Mouse (Mus musculus) layer of hippocampus, postnatal 36 days (tissue): ENCODE measurements around the gene Cuta. TPM values are rescaled to one million over a fixed set of nuclear protein-coding genes. Genes with fewer than 3 reads are reported as not detected.
A peak's percentile ranks its signal among the peaks of the same experiment; 100 is the strongest.
"Not testable (repeated sequence)": the region's sequence is repeated elsewhere in the genome, so short reads cannot be mapped to it uniquely, and the experiment has no call there.

Experiments
- DNase-seq, 2 experiments: peaks; one replicate each; pipeline ENCODE4 v3.0.0; 2022
- total RNA-seq, 2 experiments: library from RNA; stranded (reverse); gene quantifications; 2 replicates each; pipeline ENCODE4 v1.2.3; 2021

Cuta gene
- 100 to 1,000 TPM in 1 of 2 experiments, 10 to 100 TPM in 1; 99.3 to 104 TPM for total RNA-seq

DNA sequence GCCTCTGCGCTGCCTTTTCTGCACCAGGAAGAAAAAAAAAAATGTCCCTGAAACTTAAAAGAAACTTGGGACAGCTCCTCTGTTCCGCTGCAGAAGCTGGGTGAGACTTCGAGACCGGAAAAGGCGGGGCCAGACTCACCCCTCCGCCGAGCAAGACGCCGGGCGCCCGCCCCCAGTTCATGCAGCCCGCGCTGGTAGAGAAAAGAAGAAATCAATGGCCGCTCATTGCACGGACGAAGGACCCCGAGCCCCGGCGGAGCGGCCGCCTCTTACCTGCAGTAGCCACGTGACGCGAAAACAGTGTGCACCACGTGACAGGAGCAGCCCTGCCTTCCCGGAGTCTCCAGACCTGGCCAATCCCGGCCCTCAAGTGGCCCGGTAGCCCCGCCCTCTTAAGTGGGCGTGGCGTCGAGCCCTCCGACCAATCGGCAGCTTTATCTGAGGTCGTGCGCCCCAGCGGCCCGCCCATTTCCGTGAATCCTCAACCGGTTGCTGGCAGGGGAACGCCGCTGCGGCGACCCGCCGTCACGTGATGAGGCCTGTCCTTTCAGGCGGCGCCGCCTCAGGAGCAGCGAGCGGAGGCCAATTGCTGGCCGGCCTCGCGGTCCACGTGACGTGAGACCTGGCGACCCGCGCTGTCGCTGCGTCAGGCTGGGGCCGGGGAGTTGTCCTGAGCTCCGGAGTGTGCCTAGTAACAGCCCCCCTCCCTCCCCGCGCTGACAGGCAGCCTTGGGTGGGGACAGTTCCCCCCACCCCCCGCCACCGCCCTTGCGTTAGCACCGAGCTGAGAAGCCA, at the start of gene Cuta:
Cuta (minus strand) TSS at position 392 of the 795 bp plus-strand sequence.
- peak; percentile 99 to 100 for DNase-seq

DNA sequence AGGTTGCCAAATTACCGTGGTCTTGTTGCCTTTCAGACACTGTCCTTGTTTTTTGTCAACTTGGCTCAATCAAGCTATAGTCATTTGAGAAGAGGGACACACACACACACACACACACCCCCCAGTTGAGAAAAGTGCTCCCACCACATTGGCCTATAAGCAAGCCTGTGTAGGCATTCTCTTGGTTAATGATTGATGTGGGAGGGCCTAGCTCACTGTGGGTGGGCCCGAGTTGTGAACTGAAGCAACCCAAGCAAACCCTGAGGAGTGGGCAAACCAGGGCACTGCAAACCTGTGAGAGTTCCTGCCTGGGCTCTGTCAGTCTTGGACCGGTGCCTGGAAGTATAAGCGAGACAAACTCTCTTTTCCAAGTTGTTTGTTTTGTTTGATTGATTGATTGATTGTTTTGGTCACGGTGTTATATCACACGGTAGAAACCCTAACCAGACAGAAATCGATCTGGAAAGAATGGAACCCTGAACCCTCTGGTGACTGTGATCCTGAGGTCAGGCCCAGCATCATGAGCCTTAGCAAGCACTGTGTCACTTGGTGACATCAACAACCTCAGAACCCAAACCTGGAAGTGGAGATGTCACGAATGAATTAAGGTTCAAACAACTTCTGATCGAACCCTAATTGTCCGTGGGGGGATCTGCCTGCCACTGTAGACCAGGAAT, 46.3 kb upstream of the Cuta start:
- DNase-seq: no peak

DNA sequence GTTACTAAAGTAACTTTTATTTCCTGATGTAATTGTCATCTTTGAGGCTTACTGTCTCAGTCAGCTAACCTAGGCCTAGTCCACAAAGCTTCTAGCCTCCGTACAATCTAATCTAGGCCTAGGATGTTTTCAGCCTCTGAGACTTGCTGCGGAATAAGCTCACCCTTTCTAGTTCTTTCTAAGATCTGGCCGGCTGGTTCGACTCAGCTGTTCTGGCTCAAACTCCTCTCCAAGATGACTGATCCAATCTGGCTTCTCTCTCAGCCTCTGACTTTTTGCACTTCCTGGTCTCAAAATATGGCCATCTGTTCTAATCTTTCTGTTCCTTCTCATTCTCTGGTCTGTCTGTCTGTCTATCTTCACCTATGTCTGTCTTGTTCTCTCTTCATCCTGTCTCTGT, 44.0 kb upstream of the Cuta start:
- no peak for DNase-seq

DNA sequence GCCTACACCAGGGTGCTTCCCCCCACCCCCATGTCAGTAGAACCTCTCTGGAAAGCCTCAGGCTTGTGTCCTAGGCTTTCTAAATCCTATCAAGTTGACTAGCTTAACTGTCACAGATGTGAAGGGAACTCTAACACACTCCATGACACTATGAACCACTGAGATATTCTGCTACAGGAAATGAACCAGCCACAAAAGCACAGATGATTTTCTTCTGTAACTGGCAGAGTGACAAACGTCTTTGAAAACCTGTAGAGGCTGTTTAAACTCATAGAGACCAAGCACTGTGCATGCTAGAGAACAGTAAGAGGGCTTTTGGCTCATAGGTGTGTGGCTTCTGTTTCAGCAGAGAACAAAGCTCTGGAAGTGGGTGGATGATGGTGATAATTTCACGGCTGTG, 41.7 kb upstream of the Cuta start:
- DNase-seq: no peak

DNA sequence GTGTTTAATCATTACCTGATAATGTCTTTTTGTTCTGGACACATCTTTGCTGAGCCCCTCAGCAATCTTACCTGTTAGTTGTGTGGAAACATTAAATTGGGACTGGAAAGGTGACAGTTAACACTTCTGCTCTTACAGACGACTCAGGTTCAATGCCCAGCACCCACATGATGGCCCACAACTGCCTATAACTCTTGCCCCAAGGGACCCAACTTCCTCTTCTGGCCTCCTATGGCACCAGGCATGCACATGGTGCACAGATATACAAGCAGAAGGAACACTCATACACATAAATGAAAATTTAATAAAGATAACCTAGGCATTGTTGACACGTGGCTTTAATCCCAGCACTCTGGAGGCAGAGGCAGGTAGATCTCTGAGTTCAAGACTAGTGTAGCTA, 40.1 kb upstream of the Cuta start:
- DNase-seq: no peak

DNA sequence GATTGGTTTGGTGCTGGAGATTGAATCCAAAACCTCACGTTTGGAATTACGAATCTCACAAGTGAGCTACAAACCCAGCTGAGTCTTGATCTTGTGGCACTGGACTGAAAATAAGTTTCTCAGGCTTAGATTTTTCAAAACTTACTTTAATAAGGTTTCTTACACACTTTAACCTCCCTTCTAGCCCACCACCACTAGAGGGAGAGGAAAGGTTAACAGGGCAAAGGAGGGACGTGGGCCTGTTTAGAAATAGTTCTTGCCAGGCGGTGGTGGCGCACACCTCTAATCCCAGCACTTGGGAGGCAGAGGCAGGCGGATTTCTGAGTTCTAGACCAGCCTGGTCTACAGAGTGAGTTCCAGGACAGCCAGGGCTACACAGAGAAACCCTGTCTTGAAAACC, 38.0 kb upstream of the Cuta start:
- not testable (repeated sequence) for DNase-seq

DNA sequence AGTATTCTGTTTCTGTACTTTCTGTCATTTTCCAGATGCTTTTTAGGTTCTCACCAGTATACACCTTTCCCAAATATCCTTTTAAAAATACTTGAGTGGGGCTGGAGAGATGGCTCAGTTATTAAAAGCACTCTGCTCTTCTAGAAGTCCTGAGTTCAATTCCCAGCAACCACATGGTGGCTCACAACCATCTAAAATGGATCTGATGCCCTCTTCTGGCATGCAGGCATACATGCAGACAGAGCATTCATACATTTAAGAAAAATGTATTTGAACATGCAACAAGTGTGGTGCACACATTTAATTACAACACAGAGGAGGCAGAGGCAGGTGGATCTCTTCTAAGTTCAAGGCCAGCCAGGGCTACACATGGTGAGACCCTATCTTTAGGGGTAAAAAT, 36.0 kb upstream of the Cuta start:
- no peak for DNase-seq

DNA sequence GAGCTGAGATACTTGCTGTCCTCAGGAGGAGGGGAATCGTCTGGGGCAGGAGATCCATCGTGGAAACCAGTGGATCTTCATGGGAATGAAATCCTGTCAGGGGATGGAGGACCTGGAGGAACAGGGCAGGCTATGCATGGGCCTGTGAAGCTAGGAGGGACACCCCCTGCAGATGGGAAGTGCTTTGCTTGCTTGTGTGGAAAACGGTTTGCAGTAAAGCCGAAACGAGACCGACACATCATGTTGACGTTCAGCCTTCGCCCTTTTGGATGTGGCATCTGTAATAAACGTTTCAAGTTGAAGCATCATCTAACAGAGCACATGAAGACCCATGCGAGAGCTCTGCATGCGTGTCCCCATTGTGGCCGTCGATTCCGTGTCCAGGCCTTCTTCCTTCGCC, 35.2 kb upstream of the Cuta start:
- no peak for DNase-seq

DNA sequence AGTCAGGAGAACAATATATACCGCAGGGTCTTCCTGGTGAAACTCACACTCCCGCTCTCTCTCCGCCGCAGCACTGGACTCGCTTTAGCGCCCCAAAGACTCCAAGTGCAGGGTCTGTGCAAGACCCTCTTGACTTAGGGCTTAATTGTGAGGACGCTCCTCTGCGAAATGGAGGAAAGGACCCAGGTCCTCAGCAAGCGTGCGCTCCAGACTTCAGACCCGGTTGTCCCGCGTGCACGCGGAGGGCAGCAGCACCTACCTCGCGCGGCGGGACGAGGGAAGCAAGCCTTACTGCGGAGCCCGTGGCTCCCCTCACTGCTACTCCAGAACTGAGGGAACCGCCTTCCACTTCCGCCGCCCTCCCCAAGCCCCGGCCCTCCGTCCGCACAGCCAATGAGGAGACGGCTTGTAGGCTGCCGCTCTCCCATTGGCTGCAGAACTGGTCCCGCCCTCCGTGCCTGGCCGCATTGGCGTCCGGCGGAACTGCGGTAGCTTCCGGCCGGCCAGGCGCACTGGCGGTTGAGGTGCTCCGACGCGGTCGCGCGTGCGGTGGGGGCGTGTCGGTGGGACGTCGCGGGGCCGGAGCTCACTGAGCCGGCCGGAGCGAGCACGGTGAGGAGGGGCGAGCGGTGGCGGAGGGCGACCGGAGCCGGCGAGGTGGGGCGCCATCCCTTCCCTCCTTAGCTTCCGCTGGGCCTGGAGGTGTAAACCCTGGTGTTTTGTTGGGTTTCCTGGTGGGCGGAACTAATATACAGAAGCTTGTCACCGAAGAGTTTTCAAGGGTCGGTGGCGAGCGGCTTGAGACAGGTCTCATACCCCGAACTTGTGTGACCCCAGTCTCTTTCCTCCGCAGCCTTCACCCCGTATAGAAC, 33.6 kb upstream of the Cuta start, which contains the start of gene Zbtb9:
Zbtb9 (plus strand) TSS at position 465 of the 872 bp plus-strand sequence.
- DNase-seq: peak; percentile 96

DNA sequence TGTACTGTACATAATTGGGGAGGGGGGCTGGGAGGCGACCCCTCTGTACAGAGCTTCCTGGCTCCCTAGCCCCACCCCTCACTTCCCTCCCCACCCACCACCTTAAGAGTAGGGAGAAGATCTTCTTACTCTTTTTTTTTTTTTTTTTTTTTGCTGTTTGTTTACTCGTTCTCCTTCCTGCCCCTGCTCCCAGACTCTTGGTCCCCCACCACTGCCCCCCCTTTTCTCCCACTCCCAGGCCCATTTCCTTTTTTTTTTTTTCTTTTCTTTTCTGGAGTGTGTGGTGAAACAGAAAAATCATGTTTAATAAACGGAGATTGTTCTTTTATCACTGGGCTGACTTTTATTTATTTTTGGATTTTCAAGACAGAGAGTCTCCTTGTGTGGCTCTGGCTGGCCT, 32.7 kb upstream of the Cuta start:
- no peak for DNase-seq

DNA sequence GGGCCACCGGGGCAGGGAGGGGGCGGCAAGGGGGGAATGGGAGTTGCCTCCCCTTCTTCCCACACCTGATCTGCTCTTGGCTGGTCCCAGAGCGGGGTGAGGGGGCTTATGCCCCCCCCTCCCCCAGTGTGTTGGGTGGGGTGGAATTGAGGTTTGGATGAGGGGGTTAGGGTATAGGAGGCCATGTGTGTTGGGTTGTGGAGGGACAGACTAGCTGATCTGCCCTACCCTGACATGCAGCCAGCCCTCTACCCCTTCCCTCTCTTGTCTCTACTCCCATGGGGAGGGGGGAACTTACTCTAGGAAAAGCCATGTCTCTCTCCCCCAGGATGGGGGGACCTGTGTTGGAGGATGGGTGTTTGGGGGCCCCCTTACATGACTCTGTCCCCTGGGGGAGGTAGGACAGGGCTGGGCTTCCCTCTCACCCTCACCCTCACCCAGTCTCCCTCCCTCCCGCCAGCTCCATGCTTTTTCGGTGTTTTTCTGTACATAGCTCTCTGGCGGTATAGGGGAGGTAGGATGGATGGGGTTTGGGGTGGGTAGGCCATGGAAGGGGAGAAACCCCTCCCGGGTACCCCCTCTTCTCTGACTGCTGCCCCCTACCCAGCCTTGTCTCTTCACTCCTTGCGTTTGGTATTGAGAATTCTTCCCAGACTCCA, 32.0 kb upstream of the Cuta start:
- no peak for DNase-seq

DNA sequence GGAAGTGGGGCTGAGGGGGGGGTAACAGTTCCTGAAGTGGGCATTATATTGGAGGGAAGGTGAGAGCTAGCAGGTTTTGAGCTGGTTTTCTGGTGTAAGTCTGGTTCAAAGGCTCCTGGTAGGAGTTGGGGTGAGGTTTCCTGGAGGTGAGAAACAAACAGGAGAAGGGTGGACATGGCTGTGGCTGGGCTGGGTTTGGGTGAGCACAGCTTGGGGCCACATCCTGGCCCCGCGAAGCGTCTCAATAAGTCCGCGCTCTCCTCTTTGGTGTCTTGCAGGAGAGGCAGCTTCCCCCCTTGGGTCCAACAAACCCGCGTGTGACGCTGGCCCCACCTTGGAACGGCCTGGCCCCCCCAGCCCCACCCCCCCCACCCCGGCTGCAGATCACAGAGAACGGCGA, 30.9 kb upstream of the Cuta start:
- DNase-seq: no peak

DNA sequence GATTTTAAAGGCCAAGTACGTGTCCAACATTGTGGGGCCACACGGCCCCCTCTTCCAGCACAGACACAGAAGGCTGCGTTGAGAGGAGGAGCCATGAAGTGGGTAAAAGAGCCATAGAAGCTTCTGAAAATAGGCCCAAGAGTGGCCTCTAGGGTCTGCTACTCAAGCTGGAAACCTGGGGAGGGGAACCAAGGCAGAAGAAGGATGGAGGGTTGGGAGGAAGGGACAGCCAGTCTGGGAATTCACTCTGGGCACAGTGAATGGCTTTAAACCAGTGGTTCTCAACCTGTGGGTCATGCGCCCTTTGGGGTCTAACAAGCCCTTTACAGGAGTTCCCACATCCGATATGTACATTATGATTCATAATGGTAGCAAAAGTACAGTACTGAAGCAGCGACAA, 29.9 kb upstream of the Cuta start:
- DNase-seq: no peak

DNA sequence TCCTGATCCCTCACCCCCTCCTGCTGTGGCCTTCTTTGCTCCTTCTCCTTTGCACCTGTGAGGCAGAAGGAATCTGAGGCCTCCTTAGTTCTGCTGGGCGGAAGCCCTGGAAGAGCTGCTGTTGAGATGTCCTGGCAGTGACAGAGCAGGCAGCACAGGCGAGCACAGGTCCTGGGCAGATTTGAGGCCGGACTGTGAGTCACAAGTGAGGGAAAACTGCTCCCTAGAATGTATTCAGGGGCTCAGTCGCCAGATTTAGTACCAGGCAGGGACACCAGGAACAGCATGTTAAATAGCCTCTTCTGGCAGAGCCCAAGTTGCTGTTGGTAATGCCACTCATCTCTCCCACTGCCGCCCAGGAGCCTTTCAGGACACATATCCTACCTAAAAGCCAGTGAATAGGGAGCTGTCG, 28.8 kb upstream of the Cuta start:
- DNase-seq: no peak

DNA sequence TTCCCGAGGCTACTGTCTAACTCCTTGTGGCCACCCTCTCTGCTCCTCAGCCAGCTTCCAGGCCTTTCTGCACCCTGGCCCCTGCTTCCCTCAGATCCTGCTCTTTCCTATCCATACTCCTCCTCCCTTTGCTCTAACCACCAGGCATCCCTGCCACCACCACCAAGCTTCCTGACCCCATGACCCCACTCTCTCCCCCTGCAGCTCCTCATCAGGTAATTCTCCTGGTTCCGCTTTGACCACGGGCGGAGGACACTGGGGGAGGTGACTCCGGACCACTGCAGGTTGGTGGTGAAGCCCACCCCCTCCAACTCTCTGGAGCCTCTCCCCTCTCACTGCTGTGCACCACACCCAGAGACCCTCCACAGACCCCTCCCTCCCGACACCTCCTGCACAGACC, 28.1 kb upstream of the Cuta start:
- no peak for DNase-seq

DNA sequence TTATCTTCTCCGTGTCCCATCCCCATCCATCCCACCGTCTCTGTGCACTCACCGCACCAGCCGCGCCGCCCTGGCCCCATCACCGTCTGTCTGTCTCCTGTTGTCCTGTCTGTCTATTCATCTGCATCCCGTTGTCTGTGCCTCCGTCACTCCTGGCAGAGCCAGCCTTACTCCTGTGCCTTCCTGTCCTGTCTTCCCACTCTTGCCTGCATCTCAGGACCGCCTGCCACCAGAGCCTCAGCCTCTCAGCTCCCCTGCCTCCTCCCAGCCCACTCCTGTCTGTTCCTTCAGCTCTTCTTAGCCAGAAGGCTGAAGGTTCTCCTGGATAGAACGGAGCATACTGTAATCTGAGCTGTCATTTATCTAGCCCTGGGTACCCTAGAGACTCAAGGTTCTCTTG, 27.6 kb upstream of the Cuta start:
- DNase-seq: no peak

DNA sequence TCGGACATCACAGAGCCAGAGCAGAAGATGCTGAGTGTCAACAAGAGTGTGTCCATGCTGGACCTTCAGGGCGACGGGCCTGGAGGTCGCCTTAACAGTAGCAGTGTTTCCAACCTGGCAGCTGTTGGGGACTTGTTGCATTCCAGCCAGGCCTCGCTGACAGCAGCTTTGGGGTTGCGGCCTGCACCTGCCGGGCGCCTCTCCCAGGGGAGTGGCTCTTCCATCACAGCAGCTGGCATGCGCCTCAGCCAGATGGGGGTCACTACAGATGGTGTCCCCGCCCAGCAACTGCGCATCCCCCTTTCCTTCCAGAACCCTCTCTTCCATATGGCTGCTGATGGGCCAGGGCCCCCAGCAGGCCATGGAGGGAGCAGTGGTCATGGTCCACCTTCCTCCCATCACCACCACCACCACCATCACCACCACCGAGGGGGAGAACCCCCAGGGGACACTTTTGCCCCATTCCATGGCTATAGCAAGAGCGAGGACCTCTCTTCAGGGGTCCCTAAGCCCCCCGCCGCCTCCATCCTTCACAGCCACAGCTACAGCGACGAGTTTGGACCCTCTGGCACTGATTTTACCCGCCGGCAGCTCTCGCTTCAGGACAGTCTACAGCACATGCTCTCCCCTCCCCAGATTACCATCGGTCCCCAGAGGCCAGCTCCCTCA, 22.3 kb upstream of the Cuta start:
- peak in 1 of 2 experiments; percentile 3 for DNase-seq

DNA sequence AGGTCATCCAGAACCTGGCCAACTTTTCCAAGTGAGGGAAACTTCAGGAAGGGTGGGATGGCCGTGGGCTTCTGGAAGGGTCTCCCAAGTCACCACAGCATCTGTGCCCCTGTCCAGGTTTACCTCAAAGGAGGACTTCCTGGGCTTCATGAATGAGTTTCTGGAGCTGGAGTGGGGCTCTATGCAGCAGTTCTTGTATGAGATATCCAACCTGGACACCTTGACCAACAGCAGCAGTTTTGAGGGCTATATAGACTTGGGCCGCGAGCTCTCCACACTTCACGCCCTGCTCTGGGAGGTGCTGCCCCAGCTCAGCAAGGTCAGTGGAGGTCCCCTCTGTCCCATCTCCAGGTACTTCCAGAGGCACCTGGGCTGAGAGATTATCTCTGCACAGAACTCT, 20.4 kb upstream of the Cuta start:
- DNase-seq: no peak

DNA sequence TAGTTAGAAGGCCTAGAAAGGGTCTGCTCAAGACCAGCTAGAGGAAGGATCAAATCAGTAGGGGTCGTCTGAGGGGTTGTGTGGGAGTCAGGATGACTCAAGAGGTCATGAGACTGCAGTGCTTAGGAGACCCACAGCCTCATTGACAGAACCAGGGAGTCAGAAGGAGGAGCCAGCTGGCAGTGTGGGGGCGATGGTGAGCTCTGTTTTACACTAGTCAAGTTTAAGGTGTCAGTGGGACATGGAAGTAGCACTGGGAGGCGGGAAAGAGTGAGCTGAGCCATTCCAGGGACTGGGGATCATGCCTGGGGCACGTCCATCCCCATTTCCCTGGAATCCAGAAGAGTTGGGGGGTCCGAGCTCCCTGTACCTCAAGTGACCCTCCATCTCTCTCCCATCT, 19.5 kb upstream of the Cuta start:
- no peak for DNase-seq

DNA sequence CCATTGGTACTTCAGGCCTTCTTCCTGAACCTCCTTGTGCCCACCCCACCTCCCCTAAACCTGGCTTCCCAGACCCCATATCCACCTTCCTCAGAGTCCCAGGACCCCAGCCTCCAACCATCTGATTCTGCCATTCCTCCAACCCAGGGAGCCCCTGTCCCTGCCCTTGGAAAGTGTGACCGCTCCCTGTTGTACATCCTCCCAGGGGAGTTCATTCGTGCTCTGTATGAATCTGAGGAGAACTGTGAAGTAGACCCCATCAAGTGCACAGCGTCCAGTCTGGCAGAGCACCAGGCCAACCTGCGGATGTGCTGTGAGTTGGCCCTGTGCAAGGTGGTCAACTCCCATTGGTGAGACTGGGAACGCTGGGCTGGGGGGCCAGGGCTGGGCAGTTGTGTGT, 18.5 kb upstream of the Cuta start:
- no peak for DNase-seq

DNA sequence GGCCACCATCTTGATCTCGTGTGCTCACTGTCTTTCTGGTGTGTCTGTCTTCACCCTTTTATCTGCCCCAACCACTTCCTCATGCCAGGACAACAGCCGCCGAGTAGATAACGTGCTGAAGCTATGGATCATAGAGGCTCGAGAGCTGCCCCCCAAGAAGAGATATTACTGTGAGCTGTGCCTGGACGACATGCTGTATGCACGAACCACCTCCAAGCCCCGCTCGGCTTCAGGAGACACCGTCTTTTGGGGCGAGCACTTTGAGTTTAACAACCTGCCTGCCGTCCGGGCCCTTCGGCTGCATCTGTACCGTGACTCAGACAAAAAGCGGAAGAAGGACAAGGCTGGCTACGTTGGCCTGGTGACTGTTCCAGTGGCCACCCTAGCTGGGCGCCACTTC, 17.5 kb upstream of the Cuta start:
- DNase-seq: no peak

DNA sequence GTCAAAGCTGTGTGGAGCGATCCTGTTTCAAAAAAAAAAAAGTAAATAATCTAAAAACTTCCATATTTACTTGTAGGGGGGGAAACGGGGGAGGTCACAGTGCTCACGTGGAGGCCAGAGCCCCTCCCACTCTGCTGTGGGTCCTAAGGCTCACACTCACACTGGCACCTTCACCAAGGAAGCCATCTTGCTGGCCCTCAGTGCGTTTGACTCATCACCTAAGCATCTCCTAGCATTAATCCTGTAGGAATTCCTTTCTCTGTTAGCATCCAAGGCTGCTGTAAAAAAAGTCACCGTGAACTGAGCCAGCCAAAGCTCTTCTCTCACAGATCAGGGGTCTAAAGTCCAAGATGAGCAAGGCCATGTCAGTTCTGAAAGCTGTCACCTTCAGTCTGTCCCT, 16.9 kb upstream of the Cuta start:
- DNase-seq: no peak
